Mouse (Mus musculus): ENCODE results near the gene Timm17b.
"Not testable (repeated sequence)": the region's sequence is repeated elsewhere in the genome, so short reads cannot be mapped to it uniquely, and the experiment has no call there.

The Timm17b gene

DNA sequence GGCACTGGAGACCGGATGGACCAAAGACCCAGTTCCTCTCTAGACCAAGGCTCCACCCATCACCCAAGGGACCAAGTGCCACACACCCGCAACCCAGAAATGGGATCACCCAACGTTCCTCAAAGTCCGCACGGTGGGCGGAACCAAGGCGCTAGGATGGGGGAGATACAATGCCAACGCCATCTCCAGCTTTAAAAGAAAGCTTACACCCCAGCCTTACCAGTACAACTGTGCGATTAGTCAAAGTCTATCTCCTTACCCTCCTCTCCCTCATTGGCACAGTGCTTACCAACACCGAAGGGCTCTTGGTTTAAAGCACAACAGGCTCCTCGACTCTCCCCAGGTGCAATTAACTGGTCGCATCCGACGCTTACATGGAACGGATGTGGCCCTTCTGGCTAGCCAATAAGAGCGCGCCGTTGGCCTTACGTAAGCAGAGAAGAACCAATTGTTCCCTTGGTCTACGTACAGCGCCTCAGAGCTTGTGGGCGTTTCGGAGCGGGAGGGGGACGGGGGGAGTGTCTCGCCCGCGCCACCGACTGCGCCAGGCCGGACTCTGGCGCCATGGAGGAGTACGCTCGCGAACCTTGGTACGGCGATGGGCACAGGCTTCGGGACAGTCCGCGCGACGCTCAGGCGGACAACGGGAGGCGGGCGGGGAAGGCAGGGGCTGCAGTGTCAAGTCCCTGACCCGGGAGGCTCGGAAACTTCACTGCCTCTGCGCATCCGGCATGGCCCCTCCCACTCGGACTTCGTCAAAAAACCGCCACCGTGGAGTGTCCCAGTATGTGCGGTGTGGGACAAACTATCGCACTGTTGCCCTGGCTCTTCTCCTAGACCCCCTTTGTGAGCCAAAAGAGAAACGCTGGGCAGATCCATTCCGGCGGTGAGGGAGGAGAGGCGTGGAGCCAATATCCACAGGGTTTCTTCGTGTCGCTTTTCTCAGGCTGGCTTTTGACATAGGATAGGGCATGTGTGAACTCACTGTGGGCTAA is at the start of gene Timm17b, which contains the start of gene Pqbp1:
TSS of gene Timm17b (plus strand) at position 478 of the 995 bp plus-strand sequence.
TSS of gene Pqbp1 (minus strand) at position 390 of the 995 bp plus-strand sequence.
- DNase-seq (ENCODE audit: low read depth, low spot score), result peak; percentile 94

DNA sequence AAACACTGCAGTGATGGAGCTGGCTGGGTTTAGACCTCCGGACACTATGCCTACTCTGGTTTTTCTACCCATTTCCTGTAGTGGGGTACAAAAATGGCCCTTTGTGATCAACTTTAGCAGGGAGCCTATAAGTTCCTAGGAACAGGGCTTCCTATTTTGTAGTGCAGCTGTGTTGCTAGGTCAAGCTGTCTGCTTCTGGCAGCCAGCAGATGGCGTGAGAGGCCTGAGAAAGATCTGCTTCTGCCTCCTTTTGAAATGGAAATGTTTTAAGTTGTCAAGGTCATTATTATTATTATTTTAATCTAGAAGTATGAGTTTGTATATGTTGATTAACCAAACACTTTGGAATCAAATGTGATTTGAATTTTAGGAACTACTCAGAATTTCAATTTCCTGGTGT is 44.6 kb upstream of the Timm17b start:
- DNase-seq (ENCODE audit: low read depth, low spot score), result peak; percentile 61

DNA sequence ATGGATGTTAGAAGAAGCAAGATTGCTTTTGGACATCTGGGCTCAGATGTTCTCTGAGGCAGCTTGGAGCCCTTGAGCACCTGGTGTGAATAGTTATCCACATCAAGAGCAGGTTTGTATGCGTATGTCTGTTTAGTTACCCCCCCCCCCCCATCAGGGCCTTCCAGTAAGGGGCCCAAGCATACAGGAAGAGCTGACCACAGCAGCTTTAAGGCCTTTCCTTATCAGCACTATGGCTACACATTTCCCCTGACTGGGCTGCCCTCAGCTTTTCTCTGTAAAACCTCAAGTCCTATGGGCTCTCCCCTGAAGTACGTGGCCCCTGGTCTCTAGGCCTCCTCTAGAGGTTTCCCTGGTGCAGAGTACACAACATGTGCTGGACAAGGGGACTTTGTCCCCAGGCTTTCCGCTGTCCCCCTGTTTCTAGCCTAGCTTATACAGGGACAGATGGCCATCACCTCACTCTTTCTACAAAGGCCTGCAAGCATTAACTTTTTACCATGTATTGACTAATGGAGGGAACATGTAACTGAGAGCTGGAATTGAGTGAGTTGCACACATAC is 39.9 kb upstream of the Timm17b start:
- DNase-seq (ENCODE audit: low read depth, low spot score), result no peak

DNA sequence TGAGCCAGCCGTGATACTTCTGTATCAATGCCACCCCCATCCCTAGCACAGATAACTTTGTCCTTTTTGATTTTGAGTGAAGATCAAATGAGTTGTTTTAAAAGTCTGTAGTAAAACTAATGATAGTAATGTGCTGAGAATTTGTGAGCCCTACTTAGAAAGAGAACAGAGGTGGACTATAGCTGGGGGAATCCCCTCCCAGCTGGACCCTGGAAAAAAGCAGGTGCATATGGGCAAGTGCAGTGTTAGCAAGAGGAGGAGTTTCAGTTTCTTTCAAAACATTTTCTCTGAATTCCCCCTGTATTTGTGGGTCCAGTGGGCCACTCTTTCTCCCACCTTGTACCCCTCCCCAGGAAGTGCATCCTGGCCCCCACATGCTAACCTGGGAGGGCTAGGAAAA is 36.0 kb upstream of the Timm17b start:
- DNase-seq (ENCODE audit: low read depth, low spot score), result peak; percentile 60

DNA sequence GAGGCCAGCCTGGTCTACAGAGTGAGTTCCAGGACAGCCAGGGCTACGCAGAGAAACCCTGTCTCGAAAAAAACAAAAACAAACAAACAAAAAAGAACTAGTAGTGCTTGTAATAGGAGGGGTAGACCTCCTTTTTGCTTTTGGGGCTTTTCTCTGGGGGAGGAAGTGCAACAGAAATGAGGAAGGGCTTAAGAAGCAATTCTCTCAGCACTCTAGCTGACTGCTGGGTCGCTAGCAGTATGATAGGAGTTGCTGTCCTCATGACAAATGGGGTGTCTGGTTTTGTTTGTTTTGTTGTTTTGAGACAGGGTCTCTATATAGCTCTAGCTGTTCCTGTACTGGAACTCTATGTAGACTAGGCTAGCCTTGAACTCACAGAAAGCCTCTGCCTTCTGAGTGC is 34.6 kb upstream of the Timm17b start:
- DNase-seq (ENCODE audit: low read depth, low spot score), result peak; percentile 70

DNA sequence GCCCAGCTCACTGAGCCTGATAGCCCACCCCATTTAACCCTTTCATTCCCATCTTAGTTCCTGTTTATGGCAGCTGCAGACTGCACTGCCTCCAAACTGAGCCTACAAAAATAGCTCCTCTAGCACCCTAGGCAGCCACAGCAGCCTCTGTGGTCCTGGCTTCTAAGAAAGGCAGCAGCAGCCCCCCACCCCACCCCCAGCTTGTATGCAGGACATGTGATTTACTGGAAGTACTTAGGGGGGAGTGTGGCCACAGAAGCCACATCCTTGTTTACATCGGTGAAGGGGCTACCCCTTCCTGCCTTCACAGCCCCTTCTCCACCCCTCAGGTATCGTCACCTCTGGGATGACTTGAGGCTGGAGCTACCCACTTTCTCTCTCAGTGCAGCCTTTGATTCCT is 33.8 kb upstream of the Timm17b start:
- DNase-seq (ENCODE audit: low read depth, low spot score), result peak; percentile 68

DNA sequence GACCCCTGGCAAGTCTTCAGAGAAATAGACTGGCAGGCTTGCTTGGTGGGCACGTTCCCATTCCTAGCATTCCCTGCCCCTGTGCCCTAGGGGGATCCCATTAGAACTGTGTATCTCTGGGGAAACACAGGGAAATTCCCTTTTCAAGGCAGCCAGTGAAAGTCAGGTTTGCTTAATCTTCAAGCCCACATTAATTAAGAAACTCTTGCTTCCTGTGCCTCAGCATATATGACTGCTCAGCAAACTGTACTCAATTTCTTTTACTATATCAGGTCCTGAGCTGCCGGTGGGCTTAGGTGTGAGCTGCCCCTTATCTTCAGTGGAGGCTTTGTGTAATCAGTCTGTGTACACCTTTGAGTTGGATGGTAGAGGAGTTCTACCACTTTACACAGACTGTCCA is 33.4 kb upstream of the Timm17b start:
- peak; percentile 40 for DNase-seq (ENCODE audit: low read depth, low spot score)

DNA sequence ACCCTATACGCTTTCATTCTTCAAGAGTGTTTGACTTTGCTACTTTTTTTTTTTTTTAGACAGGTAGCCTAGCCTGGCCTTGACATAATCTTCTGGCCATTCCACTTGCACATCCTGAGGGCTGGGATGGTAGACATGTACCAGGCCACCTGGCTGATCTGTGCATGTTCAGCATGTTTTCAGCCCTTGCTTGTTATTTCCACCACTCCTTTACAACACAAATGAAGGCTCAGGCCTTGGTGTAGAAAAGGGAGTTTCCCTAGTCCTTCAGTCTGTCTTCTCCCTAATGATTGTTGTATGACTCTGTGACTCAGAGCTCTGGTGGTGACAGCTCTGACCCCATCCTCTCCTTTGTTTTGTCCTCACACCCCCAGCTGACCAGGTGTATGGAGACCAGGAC is 32.0 kb upstream of the Timm17b start:
- DNase-seq (ENCODE audit: low read depth, low spot score), result no peak

DNA sequence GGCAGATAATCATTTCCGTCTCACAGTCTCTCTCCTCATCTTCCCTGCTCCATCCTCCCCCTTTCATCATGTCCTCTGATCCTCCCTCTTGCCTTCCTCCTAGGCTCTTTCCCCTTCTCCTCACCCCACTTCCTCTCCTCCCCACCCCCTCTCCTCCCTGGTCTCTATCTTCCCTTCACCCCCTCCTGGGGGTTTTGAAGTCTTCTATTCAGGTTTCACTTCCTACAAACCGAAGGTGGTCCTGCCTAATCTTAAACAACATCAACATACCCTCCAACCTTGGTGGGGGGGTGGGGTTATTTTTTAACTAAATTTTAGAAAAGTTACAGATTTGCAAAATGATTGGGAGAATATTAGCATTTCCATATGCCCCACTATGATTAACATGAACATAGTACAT is 30.7 kb upstream of the Timm17b start:
- DNase-seq (ENCODE audit: low read depth, low spot score), result peak; percentile 10

DNA sequence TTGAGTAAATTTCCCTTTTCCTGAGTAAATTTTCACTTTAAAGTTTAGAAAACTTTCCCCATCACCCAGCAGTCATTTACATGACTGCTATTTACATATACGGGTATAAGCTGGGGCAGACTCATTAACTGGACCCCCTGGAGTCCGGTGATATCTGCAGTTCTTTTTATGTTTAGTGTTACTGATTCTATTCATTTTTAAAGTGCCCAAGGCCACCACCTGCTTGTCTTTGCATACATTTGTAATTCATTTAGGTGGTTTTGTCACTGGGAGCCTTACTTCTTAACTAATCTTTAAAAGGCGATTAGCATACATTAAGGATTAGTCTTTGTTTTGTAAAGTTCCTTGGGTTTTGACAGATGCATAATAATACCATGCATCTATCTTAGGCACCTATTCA is 29.3 kb upstream of the Timm17b start:
- no peak for DNase-seq (ENCODE audit: low read depth, low spot score)

DNA sequence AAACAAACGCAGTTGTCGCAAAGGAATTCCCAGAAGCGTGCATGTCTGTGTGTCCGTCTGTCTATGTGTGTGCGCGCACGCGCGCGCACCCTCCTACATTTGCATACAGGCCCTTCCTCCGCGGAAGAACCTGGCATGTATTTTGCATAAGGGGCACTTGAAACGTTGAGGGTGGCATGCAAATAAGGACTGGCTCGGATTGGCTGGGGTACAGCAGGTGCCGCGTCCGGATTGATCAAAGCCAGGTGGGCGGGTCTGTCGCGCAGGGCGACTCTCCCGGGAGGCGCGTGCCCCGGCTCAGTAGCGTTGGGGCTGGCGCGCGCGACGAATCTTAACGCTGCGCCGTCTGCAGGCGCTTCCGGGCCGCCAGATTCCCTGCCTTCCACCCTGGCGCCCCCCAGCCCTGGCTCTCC is 21.1 kb upstream of the Timm17b start, which contains the start of gene Pim2:
TSS of gene Pim2 (plus strand) at position 256 of the 413 bp plus-strand sequence.
- DNase-seq (ENCODE audit: low read depth, low spot score), result peak; percentile 90

DNA sequence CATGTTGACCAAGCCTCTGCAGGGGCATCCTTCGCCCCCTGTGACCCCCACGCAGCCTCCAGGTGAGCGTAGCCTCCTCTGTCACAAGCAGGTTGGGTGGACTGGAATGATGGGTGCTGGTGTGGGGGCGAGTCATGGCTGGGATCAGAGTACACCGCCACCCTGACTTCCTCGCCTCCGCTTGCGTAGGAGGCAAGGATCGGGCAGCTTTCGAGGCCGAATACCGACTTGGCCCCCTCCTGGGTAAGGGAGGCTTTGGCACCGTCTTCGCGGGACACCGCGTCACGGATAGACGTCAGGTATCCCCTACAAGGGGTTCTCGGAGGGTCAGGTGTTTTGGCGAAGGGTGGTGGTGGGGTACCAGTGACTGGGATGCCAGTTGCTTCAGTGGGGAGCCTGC is 20.7 kb upstream of the Timm17b start:
- peak; percentile 48 for DNase-seq (ENCODE audit: low read depth, low spot score)

DNA sequence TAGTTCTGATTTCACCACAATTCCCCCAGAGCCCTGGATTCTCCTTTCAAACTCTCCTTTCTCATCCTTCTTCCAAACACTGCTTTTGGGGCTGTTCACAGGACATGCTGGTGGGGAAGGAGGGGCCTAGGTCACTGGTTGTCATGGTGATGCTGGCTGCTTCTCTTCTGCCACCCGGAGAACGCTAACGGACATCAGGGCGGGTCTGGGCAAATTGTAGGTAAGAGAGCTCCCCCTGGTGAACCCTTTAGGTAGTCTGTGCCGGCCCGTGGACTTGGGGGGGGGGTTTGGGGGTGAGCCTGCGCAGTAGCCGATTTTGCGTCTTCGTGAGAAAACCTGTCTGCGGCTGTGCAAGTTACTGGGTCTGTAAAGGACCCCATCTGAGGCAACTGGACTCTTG is 19.3 kb upstream of the Timm17b start:
- DNase-seq (ENCODE audit: low read depth, low spot score), result peak; percentile 88

DNA sequence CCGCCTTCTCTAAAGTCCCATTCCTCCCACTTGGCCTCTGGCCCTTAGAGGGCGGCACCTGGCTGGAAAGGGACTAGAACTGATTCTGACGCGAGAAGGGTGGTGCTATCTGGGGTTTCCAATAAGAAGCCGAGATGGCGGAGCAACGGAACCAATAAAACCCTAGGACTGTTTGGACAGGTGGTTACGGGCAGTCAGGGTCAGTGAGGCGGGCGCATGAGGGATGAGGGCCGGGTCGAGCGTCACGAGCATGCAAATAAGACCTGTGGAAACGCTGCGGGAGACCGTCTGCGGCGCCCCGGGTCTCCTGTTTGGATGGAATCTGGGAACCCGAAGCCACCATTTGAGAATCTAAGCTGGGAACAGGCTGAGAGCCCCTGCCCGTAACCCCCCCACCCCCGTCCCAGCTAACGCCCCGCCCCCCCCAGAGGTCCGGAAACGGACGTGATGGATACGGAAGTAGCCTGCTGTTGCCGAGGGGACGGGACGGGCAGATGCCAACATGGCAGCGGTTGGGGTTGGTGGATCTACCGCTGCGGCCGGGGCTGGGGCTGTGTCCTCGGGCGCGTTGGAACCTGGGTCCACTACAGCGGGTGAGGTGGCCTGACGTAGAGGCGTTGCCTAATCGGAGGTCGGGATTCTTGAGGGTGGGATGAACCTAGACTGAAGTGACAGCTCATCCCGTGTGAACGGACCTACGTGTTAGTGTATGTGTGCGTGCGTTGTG is 15.2 kb upstream of the Timm17b start, which contains the start of gene Slc35a2:
TSS of gene Slc35a2 (plus strand) at position 188 of the 727 bp plus-strand sequence.
- peak; percentile 89 for DNase-seq (ENCODE audit: low read depth, low spot score)

DNA sequence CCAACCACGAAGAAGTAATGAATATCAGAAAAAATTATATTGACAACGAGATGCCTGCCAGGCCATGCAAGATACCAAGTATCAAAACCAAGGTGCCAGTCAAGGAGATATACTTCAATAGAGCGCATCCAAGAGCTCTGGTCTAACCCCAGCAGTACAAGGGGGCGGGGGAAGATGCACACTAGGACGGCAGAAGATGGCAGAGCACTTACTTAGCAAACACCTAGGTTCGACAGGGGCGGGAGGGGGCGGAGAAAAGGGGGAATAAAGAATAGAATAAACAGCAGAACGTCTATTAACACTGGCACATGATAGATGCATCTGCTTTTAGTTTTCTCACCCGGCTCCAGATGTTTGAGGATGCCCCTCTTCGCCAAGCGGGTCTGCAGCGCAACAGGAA is 946 bp upstream of the Timm17b start:
- DNase-seq (ENCODE audit: low read depth, low spot score), result peak; percentile 63

DNA sequence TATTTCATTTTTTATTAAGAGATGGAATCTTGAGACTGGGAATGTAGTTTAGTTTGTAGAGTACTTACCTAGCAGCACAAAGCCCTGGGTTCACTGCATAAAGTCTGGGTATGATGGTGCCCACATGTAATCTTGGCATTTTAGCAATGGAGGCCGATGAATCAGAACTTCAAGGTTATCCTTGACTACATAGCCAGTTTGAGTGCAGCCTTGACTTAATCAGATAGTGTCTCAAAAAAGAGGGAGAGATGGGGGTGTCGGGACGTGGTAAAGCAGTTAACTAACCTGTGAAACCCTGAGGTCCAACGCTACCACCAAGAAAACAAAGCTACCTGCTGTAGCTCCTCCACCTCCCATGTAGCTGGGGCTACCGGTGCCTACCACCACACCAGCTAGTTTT is 5.3 kb downstream of the Timm17b start:
- no peak for DNase-seq (ENCODE audit: low read depth, low spot score)

DNA sequence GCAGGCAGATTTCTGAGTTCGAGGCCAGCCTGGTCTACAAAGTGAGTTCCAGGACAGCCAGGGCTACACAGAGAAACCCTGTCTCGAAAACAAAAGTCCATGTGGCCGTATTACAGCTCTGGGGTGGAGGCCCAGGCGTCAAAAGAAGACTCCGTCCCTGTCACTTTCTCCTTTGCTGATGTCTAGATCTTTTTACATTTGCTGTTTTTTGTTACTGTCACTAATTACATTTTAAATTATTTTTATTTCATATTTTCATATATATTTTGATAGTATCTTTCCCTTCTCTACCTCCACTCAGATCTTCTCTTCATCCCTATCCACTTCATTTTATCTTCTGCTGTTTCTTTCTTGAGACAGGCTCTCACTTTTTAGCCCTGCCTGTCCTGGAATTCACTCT is 8.6 kb downstream of the Timm17b start, which contains the start of gene Gm10491:
TSS of gene Gm10491 (minus strand) at position 101 of the 400 bp plus-strand sequence.
- no peak for DNase-seq (ENCODE audit: low read depth, low spot score)

DNA sequence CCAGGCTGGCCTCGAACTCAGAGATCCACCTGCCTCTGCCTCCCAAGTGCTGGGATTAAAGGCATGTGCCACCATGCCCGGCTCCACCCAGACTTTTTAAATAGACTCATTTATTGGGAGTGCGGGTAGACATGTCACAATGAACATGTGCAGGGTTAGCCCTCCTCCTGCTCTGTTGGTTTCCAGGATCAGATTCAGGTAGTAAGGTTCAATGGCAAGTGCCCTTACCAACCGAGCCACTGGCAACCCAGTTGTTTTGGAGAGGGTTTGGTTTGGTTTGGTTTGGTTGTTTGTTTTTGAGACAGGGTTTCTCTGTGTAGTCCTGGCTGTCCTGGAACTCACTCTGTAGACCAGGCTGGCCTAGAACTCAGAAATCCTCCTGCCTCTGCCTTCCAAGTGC is 10.1 kb downstream of the Timm17b start, which contains the start of gene Gm10490:
TSS of gene Gm10490 (plus strand) at position 301 of the 400 bp plus-strand sequence.
- DNase-seq (ENCODE audit: low read depth, low spot score), result not testable (repeated sequence)

DNA sequence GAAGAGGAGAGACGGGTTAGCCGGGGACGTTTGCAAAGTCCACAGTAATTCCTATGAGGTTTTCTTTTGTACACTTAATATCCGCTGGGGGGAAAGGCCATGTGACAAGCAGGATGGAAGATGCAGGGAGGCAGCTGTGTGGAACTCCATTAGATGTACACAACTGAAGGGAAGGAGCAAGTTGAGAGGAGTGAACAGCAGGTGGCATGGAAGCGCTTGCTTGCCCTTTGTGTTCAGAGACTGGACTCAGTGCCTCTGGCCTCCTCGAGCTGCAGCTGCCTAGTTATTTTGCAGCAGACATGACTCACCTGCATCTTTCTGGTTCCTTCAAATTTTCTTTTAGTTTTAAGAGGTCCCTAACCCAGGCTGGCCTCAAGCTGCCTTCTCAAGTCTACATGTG is 11.3 kb downstream of the Timm17b start:
- DNase-seq (ENCODE audit: low read depth, low spot score), result no peak

DNA sequence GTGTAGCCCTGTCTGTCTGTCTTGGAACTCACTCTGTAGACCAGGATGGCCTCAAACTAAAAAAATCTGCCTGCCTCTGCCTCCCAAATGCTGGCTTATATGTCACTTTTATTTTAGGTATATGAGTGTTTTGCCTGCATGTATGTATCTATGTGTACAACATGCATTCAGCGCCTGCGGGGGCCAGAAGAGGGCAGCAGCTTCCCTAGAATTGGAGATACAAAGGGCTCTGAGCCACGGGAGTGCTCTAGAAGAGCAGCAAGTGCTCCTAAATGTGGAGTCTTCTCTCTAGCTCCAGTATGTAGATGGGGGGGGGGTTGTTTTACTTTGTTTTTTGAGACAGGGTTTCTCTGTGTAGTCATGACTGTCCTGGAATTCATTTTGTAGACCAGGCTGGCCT is 16.5 kb downstream of the Timm17b start:
- peak; percentile 7 for DNase-seq (ENCODE audit: low read depth, low spot score)

DNA sequence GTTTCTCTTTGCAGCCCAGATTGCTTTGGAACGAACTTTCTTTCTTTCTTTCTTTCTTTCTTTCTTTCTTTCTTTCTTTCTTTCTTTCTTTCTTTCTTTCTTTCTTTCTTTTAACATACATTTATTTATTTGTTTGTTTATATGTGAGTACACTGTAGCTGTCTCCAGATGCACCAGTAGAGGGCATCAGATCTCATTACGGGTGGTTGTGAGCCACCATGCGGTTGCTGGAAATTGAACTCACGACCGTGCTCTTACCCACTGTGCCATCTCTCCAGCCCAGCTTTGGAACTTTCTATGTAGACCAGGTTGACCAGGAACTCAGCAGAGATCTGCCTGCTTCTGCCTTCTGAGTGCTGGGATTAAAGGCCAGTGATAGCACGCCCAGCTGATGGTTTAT is 18.8 kb downstream of the Timm17b start:
- DNase-seq (ENCODE audit: low read depth, low spot score), result peak; percentile 22

All from A20 (cell line).